Mouse (Mus musculus) colon, adult 2 months (tissue): ENCODE results near the gene Zfp599. TPM values are rescaled to one million over a fixed set of nuclear protein-coding genes. Genes with fewer than 3 reads are reported as not detected.

Source experiments
- polyA plus RNA-seq: library from polyadenylated mRNA; depleted of rRNA; stranded (reverse); fragments of >200 nt; gene quantifications from 2 replicates; pipeline ENCODE4 v1.2.3, GENCODE M21; 2012; rRNA removed

Gene Zfp599
- 0.25 and 0.40 TPM in 2 replicates for polyA plus RNA-seq

DNA sequence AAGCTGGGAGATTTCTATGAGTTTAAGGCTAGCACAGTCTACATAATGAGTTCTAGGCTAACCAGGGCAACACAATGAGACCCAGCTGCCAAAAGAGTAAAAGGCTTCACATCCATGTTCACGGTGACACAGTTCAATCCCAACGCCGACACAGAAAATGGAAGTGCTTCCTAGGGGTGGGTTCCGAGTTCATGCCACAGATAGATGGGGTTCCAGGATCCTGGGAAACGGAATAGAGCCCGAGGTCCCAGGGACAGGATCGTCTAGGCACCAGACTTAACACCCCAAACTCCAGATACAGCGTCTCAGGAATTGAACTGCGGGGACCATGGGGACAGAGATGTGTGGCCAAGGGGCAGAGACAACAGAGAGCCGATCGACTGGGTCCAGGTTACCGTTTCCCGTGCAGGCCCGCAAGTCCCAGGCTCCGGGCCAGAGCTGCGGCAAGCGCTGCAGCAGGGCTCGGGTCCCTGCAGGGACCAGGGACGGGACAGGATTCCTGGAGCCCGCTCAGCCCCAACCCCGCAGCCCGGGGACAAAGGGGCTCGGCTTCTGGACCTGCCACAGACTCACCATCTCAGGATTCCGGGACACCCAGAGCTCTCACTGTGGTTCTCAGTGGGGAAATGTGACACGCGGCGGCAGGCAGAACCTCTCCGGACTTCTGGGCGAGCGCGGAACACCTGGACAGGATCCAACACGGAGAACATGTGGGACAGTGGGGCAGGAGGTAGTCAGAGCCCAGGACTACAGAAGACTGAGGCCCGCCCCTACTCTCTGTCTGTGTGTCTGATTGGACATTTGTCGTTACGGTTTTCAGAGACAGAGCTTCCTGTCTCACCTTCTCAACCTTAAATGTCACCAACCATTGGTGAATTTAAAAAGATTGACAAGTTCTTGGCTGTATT lies at the start of gene Zfp599:
Gene Zfp599 (minus strand): TSS at position 712 of the 908 bp plus-strand sequence.

DNA sequence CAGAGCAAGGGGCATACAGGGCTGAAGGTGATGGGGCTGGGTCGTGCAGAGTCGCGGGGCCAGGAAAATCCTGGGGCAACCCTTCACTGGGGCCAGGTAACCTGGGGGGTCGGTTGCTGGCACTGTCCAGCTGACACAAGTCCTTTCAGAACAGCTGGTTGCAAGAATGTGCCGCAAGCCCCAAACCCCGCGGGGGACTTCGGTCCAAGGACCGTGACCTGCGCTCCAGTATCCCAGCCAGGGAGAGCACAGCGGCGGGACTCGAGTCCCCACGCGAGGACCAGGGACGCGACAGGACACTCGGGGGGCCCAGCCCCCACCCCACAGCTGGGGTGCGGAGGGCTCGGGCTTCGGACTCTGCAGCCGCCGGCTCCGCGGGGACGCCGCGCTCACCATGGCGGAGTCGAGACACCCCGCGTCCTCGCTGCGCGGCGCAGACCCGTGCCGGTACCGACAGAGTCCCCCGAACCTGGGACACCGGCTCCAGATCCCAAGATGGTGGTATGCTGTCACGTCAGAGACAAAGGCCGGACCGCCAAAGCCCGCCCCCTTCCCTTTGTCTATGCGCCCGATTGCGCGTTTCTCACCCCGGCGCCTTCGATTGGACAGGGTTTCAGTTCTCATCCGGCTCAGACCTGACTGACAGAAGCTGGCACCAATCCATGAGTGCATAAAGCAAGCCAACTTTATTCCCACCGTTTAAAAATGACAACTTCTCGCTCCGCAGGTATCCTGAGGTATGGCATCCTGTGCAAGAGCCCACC lies 47.6 kb upstream of the Zfp599 start, which contains the start of gene Zfp810:
Gene Zfp810 (minus strand): TSS at position 493 of the 764 bp plus-strand sequence.

GRCm38 (mm10) chr9:22225581-22226388 lies 33.9 kb downstream of the Zfp599 start, which contains the start of gene Zfp809:
TSS of gene Zfp809 (plus strand) at chr9:22225714.

Other genes with a start within 250 kb of the Zfp599 start
- 1.0 and 1.1 TPM in 2 replicates for gene Elavl3, start 207.9 kb downstream of the Zfp599 start, polyA plus RNA-seq
- gene Gm49318, start 188.6 kb downstream of the Zfp599 start, polyA plus RNA-seq, result not detected in 2 replicates
- gene Zfp653, start 188.5 kb downstream of the Zfp599 start, polyA plus RNA-seq, result 15.4 and 17.0 TPM in 2 replicates
- 36.5 and 42.9 TPM in 2 replicates for gene Ecsit, start 174.5 kb downstream of the Zfp599 start, polyA plus RNA-seq
- gene Cnn1, start 160.7 kb downstream of the Zfp599 start, polyA plus RNA-seq, result 1,015 and 1,314 TPM in 2 replicates
- gene Elof1, start 142.7 kb downstream of the Zfp599 start, polyA plus RNA-seq, result 153 and 199 TPM in 2 replicates
- gene Acp5, start 124.2 kb downstream of the Zfp599 start, polyA plus RNA-seq, result 443 and 452 TPM in 2 replicates
- 46.7 and 79.5 TPM in 2 replicates for gene Pigyl, start 103.0 kb downstream of the Zfp599 start, polyA plus RNA-seq
- not detected in 2 replicates for gene Zfp872, start 71.8 kb downstream of the Zfp599 start, polyA plus RNA-seq
- gene Zfp809, start 34.2 kb downstream of the Zfp599 start, polyA plus RNA-seq, result 11.6 and 18.9 TPM in 2 replicates
- gene Zfp810, start 47.8 kb upstream of the Zfp599 start, polyA plus RNA-seq, result 3.6 and 4.0 TPM in 2 replicates
- 1.9 and 2.0 TPM in 2 replicates for gene Anln, start 129.3 kb upstream of the Zfp599 start, polyA plus RNA-seq
- 0.52 and 0.65 TPM in 2 replicates for gene 9530077C05Rik, start 151.6 kb upstream of the Zfp599 start, polyA plus RNA-seq
- not detected in 2 replicates for gene Gm17545, start 194.4 kb upstream of the Zfp599 start, polyA plus RNA-seq
- gene Rp9, start 209.8 kb upstream of the Zfp599 start, polyA plus RNA-seq, result 120 and 149 TPM in 2 replicates
- gene Bbs9, start 215.8 kb upstream of the Zfp599 start, polyA plus RNA-seq, result 4.0 and 6.5 TPM in 2 replicates